Mouse (Mus musculus) spleen, adult 2 months (tissue): Measurements from ENCODE around the gene Atxn1.

Source experiments
- CTCF ChIP-seq: fragments of 200-500 bp; IDR thresholded peaks from 2 replicates; pipeline ENCODE4 v1.5.1; 2011; ENCODE audit warnings: mild to moderate bottlenecking, inconsistent platforms; ENCODE audit not compliant: insufficient read depth, insufficient read length, insufficient replicate concordance; ENCODE audit errors: extremely low read depth
- POLR2A ChIP-seq: fragments of 200-500 bp; IDR thresholded peaks from 2 replicates; pipeline ENCODE4 v1.6.1; 2011; ENCODE audit warnings: low read depth, low read length, inconsistent platforms

DNA sequence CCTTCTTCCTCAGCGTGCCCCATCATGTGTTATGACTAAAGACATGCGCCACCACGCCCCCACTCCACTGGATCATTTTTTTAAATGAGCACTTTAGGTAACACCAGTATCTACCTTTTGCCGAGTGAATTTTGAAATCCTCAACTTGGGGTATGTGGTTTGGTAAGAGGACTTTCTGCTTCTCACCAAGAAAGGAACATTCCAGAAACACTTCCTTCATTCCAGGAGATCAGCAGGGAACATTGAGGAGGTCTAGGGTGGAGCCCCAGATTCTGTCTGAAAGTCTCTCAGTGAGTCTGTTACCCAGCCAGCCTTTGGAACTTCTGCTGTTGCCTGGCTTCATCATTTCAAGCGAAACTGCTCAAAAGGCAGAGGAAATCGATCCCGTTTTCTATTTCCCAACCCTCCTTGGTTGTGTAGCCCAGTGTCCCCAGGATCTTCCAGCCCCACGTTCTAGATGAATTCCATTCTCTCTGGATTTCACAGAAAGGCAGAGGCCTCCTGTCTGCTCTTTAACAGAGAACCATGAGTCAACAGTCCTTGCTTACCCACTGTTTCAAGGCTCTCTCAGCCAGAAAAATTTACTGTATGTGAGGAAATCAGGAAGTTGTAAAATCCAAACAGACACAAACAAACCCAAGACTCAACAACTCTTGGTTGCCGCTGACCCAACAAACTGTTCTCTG lies 9.3 kb downstream of the Atxn1 start:
- no peak for TF ChIP-seq CTCF
- TF ChIP-seq POLR2A, result no peak
